Mouse (Mus musculus): ENCODE measurements at regions not wholly inside any gene's neighbourhood (a gene's known extent, or its start where the extent isn't known, plus 50 kb on each side); places are given as distances from the start of the nearest gene placed in this dataset.

GRCm38 (mm10) chr5:128487371-128487770 lies 54.5 kb upstream of the Tmem132d start:
- TF ChIP-seq CTCF (IDR thresholded peaks at IDR 0.05; ENCODE audit: control insufficient read depth, insufficient read depth, low read length): no peak
- no peak for TF ChIP-seq POLR2A (IDR thresholded peaks at IDR 0.05; ENCODE audit: borderline replicate concordance, control insufficient read depth, low read depth, low read length)
